Mouse (Mus musculus): ENCODE measurements around the gene Tmigd3. TPM values are rescaled to one million over a fixed set of nuclear protein-coding genes. Genes with fewer than 3 reads are reported as not detected.

Gene Tmigd3
- polyA plus RNA-seq, 1 experiment from 2014 or later, result 0.42 TPM

DNA sequence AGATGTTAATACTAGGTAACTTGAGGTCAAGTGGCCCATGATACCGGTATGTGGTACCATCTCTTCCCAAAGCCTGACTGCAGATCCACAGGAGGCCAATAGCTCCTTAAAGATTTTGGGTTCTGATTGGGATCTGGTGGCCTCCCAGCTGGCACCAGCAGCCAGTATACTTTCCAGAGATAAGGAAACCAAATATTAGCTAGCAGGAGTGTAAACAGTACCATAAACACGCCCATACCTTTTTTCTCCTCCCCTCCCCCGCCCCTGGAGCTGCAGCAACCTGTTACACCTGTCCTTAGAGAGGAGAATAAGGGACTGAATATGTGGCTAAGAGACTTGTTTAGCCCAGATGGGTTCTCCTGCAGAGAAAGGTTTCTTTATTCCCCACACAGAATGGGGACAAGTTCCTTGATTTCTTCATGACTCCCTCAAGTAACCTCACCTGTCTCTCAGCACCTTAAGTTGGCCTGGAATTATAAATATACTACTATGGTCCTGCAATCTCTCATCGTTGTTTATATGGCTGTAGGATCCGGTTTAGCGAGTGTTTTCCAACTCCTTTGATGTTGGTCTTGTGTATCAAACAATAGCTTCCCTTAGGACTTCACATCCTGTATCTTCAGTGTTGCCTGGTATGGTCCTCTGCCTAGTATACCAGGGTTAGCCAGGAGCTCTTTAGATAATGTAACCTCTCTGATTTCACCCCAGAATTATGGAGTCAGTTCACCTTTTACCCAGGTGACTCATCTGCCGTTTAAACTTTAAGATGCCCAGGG, 24.2 kb upstream of the Tmigd3 start:
- Histone ChIP-seq H3K9ac (no peak overlapping the region), H3K27ac (ENCODE audit: poor library complexity, severe bottlenecking) (no peak overlapping the region)
- ATAC-seq (ENCODE audit: insufficient number of reproducible peaks, low FRiP score), result no peak

GRCm38 (mm10) chr3:105853781-105854180, 16.9 kb upstream of the Tmigd3 start:
- Histone ChIP-seq H3K36me3 (no peaks in the 10 kb centered on the region), H3K27me3 (replicated peaks) (peaks cover 10% of the 10 kb centered on the region; the same call in 1 of the 2 replicates), H3K9ac (no peak overlapping the region), H3K9me3 (replicated peaks) (no peaks in the 10 kb centered on the region), H3K4me3 (no peak overlapping the region), H3K27ac (ENCODE audit: poor library complexity, severe bottlenecking) (no peak overlapping the region), H3K4me1 (replicated peaks) (no peaks in the 10 kb centered on the region), H3K4me2 (no peak overlapping the region)
- 73% methylated on average over 8 of the region's 8 CpGs for WGBS
- no peak for ATAC-seq (ENCODE audit: insufficient number of reproducible peaks, low FRiP score)

More for the DNA sequence above, 24.2 kb upstream of the Tmigd3 start:
- peaks cover 10% of the 10 kb centered on the region for H3K27me3 ChIP-seq (replicated peaks)
- no peak overlapping the region for H3K4me3 ChIP-seq
- H3K36me3 ChIP-seq, result no peaks in the 10 kb centered on the region
- no peaks in the 10 kb centered on the region for H3K9me3 ChIP-seq (replicated peaks)
- WGBS, result 61% methylated on average over 7 of the region's 7 CpGs
- H3K4me2 ChIP-seq, result no peak overlapping the region
- H3K4me1 ChIP-seq (replicated peaks), result no peaks in the 10 kb centered on the region

DNA sequence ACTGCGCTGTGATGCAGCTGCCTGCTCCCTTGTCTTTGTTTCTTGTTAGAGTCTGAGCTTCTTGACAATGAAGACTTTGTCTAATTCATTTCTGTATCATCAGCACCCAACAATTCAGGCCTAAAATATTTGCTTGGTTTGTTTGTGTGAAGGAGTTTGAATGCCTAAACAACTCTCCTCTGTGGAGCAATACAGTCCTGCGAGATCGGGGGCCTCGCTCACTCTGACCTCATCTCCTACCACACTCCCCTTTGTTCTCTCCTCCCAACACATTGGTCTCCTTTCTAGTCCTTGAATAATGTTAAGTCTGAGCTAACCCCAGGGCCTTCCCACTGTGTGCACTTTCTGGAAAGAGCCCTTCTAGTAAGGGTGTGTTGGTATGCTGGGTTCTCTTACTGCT, 15.9 kb upstream of the Tmigd3 start:
- peaks cover 10% of the 10 kb centered on the region; the same call in 1 of the 2 replicates for H3K27me3 ChIP-seq (replicated peaks)
- no peaks in the 10 kb centered on the region for H3K4me1 ChIP-seq (replicated peaks)
- no peaks in the 10 kb centered on the region for H3K9me3 ChIP-seq (replicated peaks)
- H3K4me3 ChIP-seq, result no peak overlapping the region
- 81% methylated on average over 4 of the region's 4 CpGs for WGBS
- H3K27ac ChIP-seq (ENCODE audit: poor library complexity, severe bottlenecking), result no peak overlapping the region
- H3K9ac ChIP-seq, result no peak overlapping the region
- H3K36me3 ChIP-seq, result no peaks in the 10 kb centered on the region
- no peak for ATAC-seq (ENCODE audit: insufficient number of reproducible peaks, low FRiP score)
- H3K4me2 ChIP-seq, result no peak overlapping the region

- 70% methylated on average over 5 of the region's 5 CpGs for WGBS
- H3K4me3 ChIP-seq, result no peak overlapping the region
- H3K4me2 ChIP-seq, result no peak overlapping the region
- H3K9me3 ChIP-seq (replicated peaks), result no peaks in the 10 kb centered on the region
- no peak for ATAC-seq (ENCODE audit: insufficient number of reproducible peaks, low FRiP score)
- 0 out of 2 replicates have a peak, but pooled peaks cover 6% of the 10 kb centered on the region for H3K27me3 ChIP-seq (replicated peaks)
- no peaks in the 10 kb centered on the region for H3K4me1 ChIP-seq (replicated peaks)
- no peak overlapping the region for H3K27ac ChIP-seq (ENCODE audit: poor library complexity, severe bottlenecking)
- H3K36me3 ChIP-seq, result no peaks in the 10 kb centered on the region
- H3K9ac ChIP-seq, result no peak overlapping the region
Observed at GRCm38 (mm10) chr3:105857513-105857912, 13.2 kb upstream of the Tmigd3 start.

- no peak for ATAC-seq (ENCODE audit: insufficient number of reproducible peaks, low FRiP score)
- Histone ChIP-seq H3K27me3 (replicated peaks) (0 out of 2 replicates have a peak, but pooled peaks cover 6% of the 10 kb centered on the region), H3K4me1 (replicated peaks) (no peaks in the 10 kb centered on the region), H3K4me2 (no peak overlapping the region), H3K4me3 (no peak overlapping the region), H3K27ac (ENCODE audit: poor library complexity, severe bottlenecking) (no peak overlapping the region), H3K9ac (no peak overlapping the region), H3K36me3 (no peaks in the 10 kb centered on the region), H3K9me3 (replicated peaks) (no peaks in the 10 kb centered on the region)
- 45% methylated on average over 7 of the region's 7 CpGs for WGBS
Observed at GRCm38 (mm10) chr3:105861747-105862366, 8.8 kb upstream of the Tmigd3 start.

DNA sequence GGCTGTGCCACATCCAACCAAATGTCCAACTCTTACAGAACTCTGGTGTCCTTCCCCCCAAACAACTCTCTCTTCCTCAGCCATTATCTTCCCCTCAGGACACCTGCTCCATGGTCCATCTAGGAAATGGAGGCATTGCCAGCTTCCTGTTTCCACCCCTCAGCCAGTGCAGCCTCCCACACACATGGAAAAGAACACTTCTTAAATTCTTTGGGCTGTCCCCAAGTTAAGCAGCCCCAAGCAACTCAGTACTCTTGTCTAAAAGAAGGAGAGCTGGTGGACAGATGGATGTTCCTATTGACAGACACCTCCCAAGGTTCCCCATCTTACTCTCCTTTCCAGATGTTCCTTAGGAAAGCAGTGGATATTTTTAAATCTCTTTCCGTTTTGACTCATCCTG, 6.6 kb upstream of the Tmigd3 start:
- Histone ChIP-seq H3K4me1 (replicated peaks) (peaks cover 12% of the 10 kb centered on the region), H3K27me3 (replicated peaks) (0 out of 2 replicates have a peak, but pooled peaks cover 6% of the 10 kb centered on the region), H3K27ac (ENCODE audit: poor library complexity, severe bottlenecking) (no peak overlapping the region), H3K9me3 (replicated peaks) (no peaks in the 10 kb centered on the region), H3K9ac (no peak overlapping the region), H3K36me3 (no peaks in the 10 kb centered on the region), H3K4me2 (no peak overlapping the region), H3K4me3 (no peak overlapping the region)
- WGBS, result 53% methylated on average over 1 of the region's 1 CpGs
- ATAC-seq (ENCODE audit: insufficient number of reproducible peaks, low FRiP score), result no peak

GRCm38 (mm10) chr3:105865122-105865521, 5.6 kb upstream of the Tmigd3 start:
- Histone ChIP-seq H3K27ac (ENCODE audit: poor library complexity, severe bottlenecking) (no peak overlapping the region), H3K4me1 (replicated peaks) (peaks cover 12% of the 10 kb centered on the region), H3K4me3 (no peak overlapping the region), H3K36me3 (no peaks in the 10 kb centered on the region), H3K27me3 (replicated peaks) (0 out of 2 replicates have a peak, but pooled peaks cover 6% of the 10 kb centered on the region), H3K4me2 (no peak overlapping the region), H3K9ac (no peak overlapping the region), H3K9me3 (replicated peaks) (no peaks in the 10 kb centered on the region)
- WGBS, result 76% methylated on average over 9 of the region's 9 CpGs
- ATAC-seq (ENCODE audit: insufficient number of reproducible peaks, low FRiP score), result no peak

DNA sequence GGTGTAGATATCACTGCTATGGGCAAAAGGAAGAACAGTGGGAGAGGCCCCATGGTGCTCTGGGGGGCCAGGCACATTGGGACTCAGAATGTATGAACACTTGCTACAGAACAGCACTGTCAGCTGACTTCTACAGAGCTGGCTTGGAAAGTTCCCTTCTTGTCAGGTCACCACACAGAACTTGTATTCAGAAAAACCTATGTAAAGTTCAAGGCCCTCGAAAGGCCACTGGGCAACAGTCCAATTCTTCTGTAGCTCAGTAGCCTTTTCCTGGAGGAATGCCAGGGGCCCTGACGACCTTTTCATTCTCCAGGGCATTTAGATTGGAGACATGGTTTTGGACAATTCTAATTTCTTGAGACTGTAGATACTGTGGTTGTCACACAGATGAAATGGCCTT, 2.6 kb upstream of the Tmigd3 start:
- H3K27ac ChIP-seq (ENCODE audit: poor library complexity, severe bottlenecking), result peak overlapping the region; percentile 24
- no peak overlapping the region for H3K4me2 ChIP-seq
- H3K9me3 ChIP-seq (replicated peaks), result no peaks in the 10 kb centered on the region
- H3K9ac ChIP-seq, result no peak overlapping the region
- no peaks in the 10 kb centered on the region for H3K36me3 ChIP-seq
- 0 out of 2 replicates have a peak, but pooled peaks cover 3% of the 10 kb centered on the region for H3K27me3 ChIP-seq (replicated peaks)
- H3K4me1 ChIP-seq (replicated peaks), result peaks cover 28% of the 10 kb centered on the region
- no peak; the same call in 1 of the 2 replicates for ATAC-seq (ENCODE audit: insufficient number of reproducible peaks, low FRiP score)
- 18% methylated on average over 2 of the region's 2 CpGs for WGBS
- no peak overlapping the region for H3K4me3 ChIP-seq

- no peaks in the 10 kb centered on the region for H3K9me3 ChIP-seq (replicated peaks)
- peaks cover 35% of the 10 kb centered on the region for H3K4me1 ChIP-seq (replicated peaks)
- no peaks in the 10 kb centered on the region for H3K36me3 ChIP-seq
- H3K27ac ChIP-seq (ENCODE audit: poor library complexity, severe bottlenecking), result no peak overlapping the region
- no peak for ATAC-seq (ENCODE audit: insufficient number of reproducible peaks, low FRiP score)
- no peak overlapping the region for H3K4me3 ChIP-seq
- H3K27me3 ChIP-seq (replicated peaks), result no peaks in the 10 kb centered on the region
- no peak overlapping the region for H3K9ac ChIP-seq
- peak overlapping the region; percentile 41 for H3K4me2 ChIP-seq
- 29% methylated on average over 6 of the region's 6 CpGs for WGBS
Observed at GRCm38 (mm10) chr3:105872034-105872433, 1.3 kb downstream of the Tmigd3 start.

DNA sequence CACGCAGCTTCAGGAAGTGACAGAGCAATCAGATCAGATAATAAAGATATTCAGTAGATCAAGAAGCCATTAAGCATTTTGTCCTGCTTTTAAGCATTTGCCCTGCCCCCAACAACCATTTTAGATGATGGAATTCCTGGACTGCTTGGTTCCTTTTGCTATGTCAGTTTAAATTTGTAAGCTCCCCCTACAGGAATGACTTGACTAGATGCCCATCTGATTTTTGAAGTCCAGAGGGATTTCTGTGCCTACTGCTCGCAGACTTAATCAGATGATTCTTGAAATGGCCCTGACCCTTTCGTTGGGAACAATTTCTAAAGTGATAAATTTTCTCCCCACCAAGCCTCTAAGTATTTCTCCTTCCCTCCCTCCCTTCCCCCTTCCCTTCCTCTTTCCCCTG, 1.9 kb downstream of the Tmigd3 start:
- Histone ChIP-seq H3K27ac (ENCODE audit: poor library complexity, severe bottlenecking) (no peak overlapping the region), H3K4me2 (no peak overlapping the region; the same call in 1 of the 2 replicates), H3K4me1 (replicated peaks) (peaks cover 34% of the 10 kb centered on the region), H3K9ac (no peak overlapping the region), H3K36me3 (no peaks in the 10 kb centered on the region), H3K27me3 (replicated peaks) (no peaks in the 10 kb centered on the region), H3K9me3 (replicated peaks) (no peaks in the 10 kb centered on the region), H3K4me3 (no peak overlapping the region)
- 26% methylated on average over 3 of the region's 3 CpGs for WGBS
- ATAC-seq (ENCODE audit: insufficient number of reproducible peaks, low FRiP score), result no peak

Data from heart, embryonic 12.5 days (tissue).